Mouse (Mus musculus) ES-Bruce4 (cell line): ENCODE data around the gene 1700069L16Rik.

ENCODE experiments used
- CTCF ChIP-seq: IDR thresholded peaks from one replicate; pipeline ENCODE4 v1.8.1; 2011; ENCODE audit warnings: low read depth, low read length
- POLR2A ChIP-seq: IDR thresholded peaks from one replicate; pipeline ENCODE4 v1.8.1; 2011; ENCODE audit warnings: low read length; ENCODE audit not compliant: insufficient read depth

DNA sequence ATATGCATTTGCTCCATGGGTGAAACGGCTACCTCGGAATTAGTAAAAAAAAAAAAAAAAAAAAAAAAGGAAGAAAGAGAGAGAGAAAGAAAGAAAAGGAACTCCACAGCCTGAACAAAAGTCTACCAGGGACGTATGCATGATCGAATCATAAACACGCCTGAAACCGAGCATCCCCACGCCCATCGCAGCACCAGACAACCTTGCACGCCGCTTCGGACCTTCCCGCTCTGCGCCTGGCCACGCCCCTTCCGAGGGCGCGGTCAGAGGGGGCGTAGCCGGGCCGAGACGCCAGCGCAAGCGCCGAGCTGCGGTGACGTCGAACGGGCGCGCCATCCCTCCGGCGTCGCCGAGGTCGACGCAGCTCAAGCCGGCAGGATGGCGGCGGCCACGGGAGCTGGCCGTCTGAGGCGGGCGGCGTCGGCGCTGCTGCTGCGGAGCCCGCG lies 47.9 kb upstream of the 1700069L16Rik start, which contains the start of the genes Sart3 and Iscu:
- TF ChIP-seq POLR2A = peak; percentile 98
- TF ChIP-seq CTCF = no peak
